Mouse (Mus musculus) gastrocnemius, adult 2 months (tissue): ENCODE results near the gene Diras2. TPM values are rescaled to one million over a fixed set of nuclear protein-coding genes. Genes with fewer than 3 reads are reported as not detected.
A peak's percentile ranks its signal among the peaks of the same experiment; 100 is the strongest.

Source experiments
- DNase-seq: peaks from one replicate; pipeline ENCODE4 v3.0.0; 2022
- H3K27ac ChIP-seq: fragments of 200-600 bp; 2 replicates; pipeline ENCODE4 v1.8.1; 2022; ENCODE audit warnings: mild to moderate bottlenecking
- H3K4me3 ChIP-seq: fragments of 200-600 bp; 2 replicates; pipeline ENCODE4 v1.8.1; 2022; ENCODE audit warnings: mild to moderate bottlenecking, moderate library complexity
- CTCF ChIP-seq: fragments of 200-600 bp; IDR thresholded peaks from 2 replicates; pipeline ENCODE4 v1.8.1; 2022; ENCODE audit warnings: antibody characterized with exemption, mild to moderate bottlenecking, moderate library complexity
- intact Hi-C: fragments of 180-260 bp; cut with DNase I; formaldehyde crosslinking; loops from one replicate; pipeline ENCODE4 v1.15.1; 2025
- total RNA-seq, 2 experiments: library from RNA; stranded (reverse); gene quantifications; 2 replicates each; pipeline ENCODE4 v1.2.3; 2021

The Diras2 gene
- total RNA-seq, 2 experiments from 2014 or later, result 0.06 TPM; not detected in 1

DNA sequence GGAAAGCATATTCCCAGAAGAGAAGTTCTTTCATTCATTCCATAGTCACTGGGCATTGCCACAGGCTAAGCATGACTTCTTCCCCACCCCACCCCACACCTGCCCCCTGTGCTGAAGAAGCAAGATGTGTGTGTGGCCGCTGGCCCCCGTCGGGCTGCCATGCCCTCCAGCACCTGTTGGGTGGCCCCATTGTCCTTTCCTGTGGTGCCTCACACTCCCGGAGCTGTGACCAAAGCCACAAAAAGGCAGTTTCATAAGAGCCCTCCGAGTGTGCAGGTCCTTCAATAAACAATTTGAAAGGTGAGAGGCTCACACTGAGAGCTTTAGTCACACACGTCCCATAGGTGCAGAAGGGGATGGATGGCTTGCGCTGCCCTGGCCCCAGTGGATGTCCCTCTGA is 35.7 kb upstream of the Diras2 start:
- intact Hi-C loops, result no loop called here
- Histone ChIP-seq H3K27ac (no peak overlapping the region), H3K4me3 (no peak overlapping the region)
- no peak for TF ChIP-seq CTCF
- no peak for DNase-seq

DNA sequence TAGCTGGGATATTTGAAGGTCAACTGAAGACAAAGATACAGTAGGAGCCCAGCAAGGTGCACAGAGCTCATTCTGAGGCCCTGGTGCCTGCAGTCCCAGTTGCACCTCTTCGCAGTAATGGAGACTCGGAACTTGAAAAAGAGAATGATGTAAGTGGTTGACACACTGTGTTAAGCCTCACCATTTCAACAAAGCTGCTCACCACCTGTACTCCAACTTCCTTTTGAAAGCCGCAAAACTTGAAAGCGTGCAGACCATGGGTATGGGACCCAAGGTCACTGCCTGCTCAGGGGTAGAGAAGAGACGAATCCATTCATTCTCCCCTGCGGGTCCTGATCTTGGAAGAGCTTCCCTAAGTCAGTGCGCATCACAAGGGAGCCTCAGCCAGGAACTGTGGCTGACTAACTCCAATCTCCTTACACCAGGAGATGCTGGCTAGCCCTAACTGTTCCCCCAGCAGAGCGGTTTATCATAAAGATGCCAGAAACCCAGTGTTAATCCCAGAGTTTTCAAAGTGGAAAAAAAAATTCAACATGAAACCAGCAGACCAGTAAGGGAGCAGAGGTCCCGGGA is 35.2 kb upstream of the Diras2 start:
- no peak for DNase-seq
- Histone ChIP-seq H3K27ac (no peak overlapping the region), H3K4me3 (no peak overlapping the region)
- intact Hi-C loops, result no loop called here
- no peak for TF ChIP-seq CTCF

DNA sequence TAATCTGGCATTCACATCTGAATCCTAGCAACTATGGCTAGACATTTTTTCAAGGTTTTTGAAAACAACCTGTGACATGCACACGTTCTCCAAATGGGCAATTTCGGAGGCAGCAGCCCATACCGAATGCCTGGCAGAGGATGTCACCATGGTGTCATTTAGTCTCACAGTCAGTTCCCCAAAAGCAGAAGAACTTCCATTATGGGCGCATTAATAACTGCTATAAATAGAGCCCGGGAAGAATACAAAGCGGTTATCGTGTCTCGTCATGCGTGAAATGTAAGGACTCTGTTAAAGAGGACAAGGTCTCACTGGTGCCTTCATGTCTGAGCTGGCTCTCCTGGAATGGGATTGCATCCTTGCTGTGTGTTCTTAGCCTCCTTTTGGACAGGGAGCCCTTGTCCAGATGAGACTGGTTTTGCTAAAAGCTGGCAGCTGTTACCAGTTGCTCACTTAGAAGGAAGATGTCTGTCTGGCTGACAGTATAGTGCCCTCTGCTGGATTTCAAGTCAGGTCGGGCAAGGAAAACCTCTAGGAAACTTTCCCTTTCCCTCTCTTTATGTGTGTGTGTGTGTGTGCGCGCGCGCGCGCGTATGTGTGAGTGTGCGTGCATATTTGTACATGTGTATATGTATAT is 34.1 kb upstream of the Diras2 start:
- no peak overlapping the region for H3K4me3 ChIP-seq
- intact Hi-C loops, result no loop called here
- no peak overlapping the region for H3K27ac ChIP-seq
- peak; percentile 42 for TF ChIP-seq CTCF
- DNase-seq, result no peak

DNA sequence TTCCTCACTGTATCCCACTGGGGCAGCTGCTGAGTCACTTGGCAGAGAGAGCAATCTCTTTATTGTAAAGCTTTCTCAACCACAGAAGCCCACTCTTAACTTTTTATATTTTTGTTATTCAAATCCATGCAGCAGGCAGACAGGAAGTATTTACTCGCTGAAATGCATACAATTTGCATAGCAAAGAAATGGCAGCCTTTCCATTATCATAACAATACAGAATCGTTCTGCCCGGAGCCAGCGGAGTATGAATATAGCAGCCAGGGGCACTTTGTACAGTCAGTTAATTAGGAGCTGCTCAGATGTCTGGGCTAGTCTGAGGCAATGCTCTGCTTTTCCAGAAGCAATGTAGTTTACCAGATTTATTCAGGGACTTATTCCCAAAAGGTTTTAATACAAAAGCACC is 31.1 kb upstream of the Diras2 start:
- no peak for DNase-seq
- H3K4me3 ChIP-seq, result no peak overlapping the region
- intact Hi-C loops, result no loop called here
- TF ChIP-seq CTCF, result no peak
- H3K27ac ChIP-seq, result no peak overlapping the region

DNA sequence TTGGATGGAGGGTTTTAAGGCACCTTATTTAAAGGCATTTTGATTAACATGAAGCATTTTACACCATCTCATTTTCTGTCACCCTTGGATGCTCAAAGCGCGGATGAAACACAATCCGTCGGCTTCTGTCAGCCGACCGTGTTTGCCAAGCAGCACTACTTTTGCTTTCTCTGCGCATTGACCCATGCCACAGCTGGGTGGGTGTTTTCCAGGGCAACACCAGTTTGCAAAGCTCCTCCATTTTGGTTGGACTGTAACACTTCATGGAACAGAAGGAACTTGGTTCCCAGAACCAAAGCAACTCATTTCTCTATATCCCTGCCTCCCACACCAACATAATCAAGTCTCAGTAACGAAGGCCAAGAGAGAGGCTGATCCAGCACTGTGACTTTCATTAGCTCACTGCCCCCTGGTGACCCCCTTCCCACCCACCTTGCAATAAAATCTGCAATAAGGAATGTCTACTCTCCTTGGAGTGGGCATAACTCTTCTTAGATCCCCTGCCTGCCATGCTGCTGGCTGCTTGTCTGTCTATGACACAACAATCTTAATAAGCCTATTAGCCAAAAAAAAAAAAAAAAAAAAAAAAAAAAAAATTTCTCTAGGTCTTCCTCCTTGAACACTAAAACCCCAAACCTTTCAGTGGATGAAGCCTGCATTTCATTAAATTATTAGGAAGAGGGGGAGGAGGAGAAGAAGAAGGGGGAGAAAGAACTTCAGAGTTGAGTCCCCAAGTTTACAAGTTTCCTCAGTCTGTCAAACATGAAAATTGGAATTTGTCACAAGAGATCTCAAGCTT is 30.5 kb upstream of the Diras2 start:
- intact Hi-C loops, result no loop called here

DNA sequence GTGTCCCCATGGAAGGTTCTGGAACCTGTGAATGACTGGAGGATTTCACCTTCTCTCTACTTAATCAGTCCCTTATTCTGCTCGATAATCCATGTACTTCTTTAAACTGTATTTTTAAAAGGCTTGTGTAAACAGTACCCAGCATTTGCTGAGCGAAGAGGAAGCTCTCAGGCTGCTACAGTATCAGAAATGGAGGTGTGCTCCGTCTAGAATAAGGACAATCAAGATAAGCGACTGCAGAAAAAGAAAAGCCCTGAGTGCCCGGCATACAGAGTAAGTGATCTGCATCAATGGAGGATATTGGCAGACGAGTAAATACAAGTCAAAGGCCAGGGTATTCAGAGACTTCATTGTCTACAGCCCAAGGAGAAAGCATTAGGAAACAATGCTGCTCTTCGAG is 26.3 kb upstream of the Diras2 start:
- H3K4me3 ChIP-seq, result no peak overlapping the region
- no peak for TF ChIP-seq CTCF
- H3K27ac ChIP-seq, result no peak overlapping the region
- DNase-seq, result no peak
- intact Hi-C loops, result no loop called here

More for the DNA sequence above, 30.5 kb upstream of the Diras2 start:
- no peak for DNase-seq
- H3K27ac ChIP-seq, result no peak overlapping the region
- no peak for TF ChIP-seq CTCF
- no peak overlapping the region for H3K4me3 ChIP-seq

DNA sequence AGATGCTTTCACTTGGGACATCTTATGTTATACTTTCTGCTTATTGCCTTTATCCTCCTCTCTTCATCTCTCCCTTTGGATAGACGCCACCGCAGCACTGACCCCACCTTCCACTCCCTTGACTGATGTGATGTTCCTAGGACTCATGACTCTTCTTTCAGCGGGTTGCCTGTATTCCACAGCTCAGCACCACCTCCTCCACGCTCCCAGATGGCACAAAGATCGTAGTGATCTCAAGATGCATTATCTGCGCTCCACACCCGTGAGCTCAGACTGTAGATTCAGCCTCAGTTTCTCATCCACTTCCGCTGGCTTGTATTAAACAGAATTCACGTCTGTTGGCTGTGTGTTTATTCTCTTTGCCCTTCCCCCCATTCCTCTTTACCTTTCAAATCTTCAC is 23.6 kb upstream of the Diras2 start:
- H3K27ac ChIP-seq, result no peak overlapping the region
- intact Hi-C loops, result no loop called here
- no peak for TF ChIP-seq CTCF
- no peak for DNase-seq
- no peak overlapping the region for H3K4me3 ChIP-seq

DNA sequence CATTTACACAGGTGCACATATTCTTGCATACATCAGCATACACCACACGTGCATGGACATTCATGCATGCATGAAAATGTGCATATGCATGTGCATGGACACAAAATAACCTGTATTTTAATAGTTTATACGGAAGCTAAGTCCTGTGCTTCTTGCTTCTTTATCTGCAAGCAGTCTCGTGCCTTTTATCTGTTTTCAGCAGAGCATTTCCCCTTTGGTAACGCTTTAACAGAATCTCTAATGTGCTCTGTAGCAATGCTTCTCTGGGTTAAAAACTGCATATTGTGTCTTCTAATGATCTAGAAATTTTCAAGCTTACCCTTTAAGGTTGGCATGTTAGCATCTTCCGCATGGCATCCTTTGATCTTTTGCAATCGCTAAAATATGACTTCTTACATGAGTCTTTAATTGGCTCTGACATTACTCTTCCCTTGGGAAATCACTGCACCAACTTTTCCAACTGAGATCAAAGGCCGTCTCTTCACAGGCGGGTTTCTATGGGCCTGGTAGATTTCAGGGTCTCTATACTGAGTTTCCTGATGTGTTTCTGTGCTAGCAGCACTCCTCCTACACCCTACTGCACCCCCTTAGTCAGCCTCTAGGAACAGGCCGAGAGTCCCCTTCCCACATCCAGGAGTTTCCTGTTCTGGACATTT is 21.9 kb upstream of the Diras2 start:
- Histone ChIP-seq H3K27ac (no peak overlapping the region), H3K4me3 (no peak overlapping the region)
- no peak for TF ChIP-seq CTCF
- DNase-seq, result no peak
- intact Hi-C loops, result no loop called here

DNA sequence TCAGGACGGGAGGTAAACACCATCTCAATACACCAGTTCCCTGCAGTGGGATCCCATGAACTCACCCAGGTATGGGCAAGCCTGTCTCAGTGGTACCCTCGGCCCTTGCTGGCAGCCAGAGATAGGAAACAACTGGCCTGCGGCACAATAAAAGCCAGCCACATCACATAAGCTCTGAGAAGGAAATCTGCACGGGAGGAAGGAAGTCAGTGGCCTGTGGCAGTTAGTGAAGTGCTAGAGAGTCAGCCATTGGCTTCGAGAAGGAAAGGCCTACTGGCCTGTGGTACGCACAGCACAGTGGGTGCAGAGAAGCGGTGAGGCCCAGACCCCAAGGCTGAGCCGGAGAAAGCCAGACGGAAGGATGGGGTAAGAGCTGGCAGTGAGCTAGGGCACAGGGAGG is 20.2 kb upstream of the Diras2 start:
- Histone ChIP-seq H3K27ac (no peak overlapping the region), H3K4me3 (no peak overlapping the region)
- TF ChIP-seq CTCF, result no peak
- DNase-seq, result no peak
- intact Hi-C loops, result no loop called here

DNA sequence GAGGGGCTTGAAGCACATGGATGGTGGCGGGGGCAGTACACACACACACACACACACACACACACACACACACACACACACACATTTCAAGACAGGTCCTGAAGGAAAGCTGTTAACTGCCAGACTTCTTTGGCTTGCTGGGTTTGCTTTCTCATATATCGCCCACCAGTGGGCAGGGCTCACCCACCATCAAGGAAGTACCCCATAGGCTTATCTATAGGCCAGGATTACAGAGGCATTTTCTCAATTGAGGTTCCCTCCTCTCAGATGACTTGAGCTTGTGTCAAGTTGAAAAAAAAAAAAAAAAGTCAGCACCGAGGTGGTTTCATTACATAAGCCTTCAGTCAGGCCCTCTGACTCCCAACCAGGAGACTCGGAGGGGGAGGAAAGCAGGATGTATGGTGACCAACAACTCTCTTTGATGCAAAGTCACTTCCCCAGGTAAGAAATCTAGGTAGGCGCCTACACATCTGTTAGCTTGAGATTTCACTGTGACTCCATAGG is 19.7 kb upstream of the Diras2 start:
- H3K27ac ChIP-seq, result no peak overlapping the region
- no peak for DNase-seq
- no peak for TF ChIP-seq CTCF
- no peak overlapping the region for H3K4me3 ChIP-seq
- intact Hi-C loops, result no loop called here

DNA sequence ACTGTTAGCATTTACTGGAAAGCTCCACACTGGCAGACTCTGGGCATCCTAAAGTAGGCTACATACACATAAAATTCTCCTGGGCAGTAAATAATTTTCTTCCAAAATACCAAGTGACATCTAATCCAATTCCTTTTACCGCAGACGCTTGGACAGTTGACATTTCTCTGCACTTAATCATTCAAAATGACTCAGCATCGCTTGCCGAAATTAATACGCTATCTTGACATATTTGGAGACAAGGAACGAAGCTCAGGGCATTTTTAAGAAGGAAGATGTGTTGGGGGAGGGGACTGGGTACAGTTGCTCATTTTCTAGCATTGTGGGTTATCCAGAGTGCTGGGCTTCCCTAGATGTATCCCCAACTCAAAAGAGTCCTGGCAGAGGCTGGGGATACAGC is 15.2 kb upstream of the Diras2 start:
- no peak for DNase-seq
- no peak overlapping the region for H3K4me3 ChIP-seq
- H3K27ac ChIP-seq, result no peak overlapping the region
- TF ChIP-seq CTCF, result no peak
- intact Hi-C loops, result no loop called here

DNA sequence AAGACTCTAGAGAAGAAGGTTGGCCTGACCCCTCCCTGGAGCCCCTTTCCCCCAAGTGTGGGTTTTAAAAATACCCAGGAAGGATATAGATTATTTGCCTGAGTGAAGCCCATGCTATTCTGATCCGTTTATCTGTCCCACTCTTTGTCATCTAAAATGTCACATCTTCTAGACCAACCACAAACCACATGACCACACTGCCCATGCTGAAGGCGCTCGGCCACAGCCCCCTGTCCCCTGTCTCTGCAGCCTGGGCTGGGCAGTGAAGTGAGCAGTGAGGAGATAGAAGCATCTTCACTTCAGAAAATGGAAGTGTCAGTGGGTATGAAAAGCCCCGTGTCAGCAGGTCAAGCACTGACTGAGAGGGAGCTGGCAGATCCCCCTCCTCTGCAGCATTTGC is 11.6 kb upstream of the Diras2 start:
- Histone ChIP-seq H3K27ac (no peak overlapping the region), H3K4me3 (no peak overlapping the region)
- no peak for DNase-seq
- intact Hi-C loops, result no loop called here
- TF ChIP-seq CTCF, result no peak

DNA sequence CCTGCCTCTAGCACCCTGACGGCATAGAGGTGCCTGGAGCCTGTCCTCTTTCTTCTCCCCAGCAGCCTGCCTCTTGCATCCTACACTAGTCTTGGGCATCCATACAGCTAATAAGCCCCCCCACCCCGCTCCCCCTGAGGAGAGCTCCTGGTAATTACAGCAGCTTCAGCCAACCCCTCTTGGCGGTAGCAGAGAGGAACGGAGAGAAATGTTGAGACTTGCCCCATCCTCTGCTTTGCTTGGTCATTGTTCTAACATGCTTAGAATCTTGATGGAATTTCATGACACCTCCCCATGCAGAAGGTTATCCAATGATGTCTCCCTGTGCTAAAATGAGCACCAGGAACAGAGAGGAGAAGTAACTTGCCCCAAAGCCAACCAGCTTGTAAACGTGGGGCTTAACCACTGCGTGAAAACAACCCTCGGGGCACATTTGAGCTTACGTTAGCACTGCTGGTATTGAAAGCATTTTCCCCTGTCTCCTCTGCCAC is 11.0 kb upstream of the Diras2 start:
- no peak overlapping the region for H3K27ac ChIP-seq

More for the DNA sequence above, 11.0 kb upstream of the Diras2 start:
- H3K4me3 ChIP-seq, result no peak overlapping the region
- DNase-seq, result no peak
- intact Hi-C loops, result no loop called here
- TF ChIP-seq CTCF, result no peak
